Mouse (Mus musculus) kidney, embryonic 16.5 days (tissue): ENCODE results near the gene Phf1. TPM values are rescaled to one million over a fixed set of nuclear protein-coding genes. Genes with fewer than 3 reads are reported as not detected.
"Not testable (repeated sequence)": the region's sequence is repeated elsewhere in the genome, so short reads cannot be mapped to it uniquely, and the experiment has no call there.

Experiments used
- ATAC-seq: fragments of 200-750 bp; cut with Nextera tagmentation; 2 replicates; pipeline ENCODE4 v1.8.0; 2017; ENCODE audit warnings: moderate TSS enrichment; ENCODE audit not compliant: low FRiP score, low TSS enrichment
- H3K27ac ChIP-seq: fragments of 300-500 bp; sonication (generic); 2 replicates; pipeline ENCODE4 v1.5.1; 2014; ENCODE audit warnings: low read length
- H3K27me3 ChIP-seq: fragments of 300-500 bp; sonication (generic); 2 replicates; pipeline ENCODE4 v1.6.1; 2014; ENCODE audit warnings: low read length, control low read depth, mixed read lengths; ENCODE audit not compliant: insufficient read depth
- H3K36me3 ChIP-seq: fragments of 300-500 bp; sonication (generic); 2 replicates; pipeline ENCODE4 v1.6.1; 2014; ENCODE audit warnings: low read length, control low read depth, mixed read lengths; ENCODE audit not compliant: insufficient read depth
- H3K4me1 ChIP-seq: fragments of 300-500 bp; sonication (generic); 2 replicates; pipeline ENCODE4 v1.6.1; 2014; ENCODE audit warnings: low read length, control low read depth, mixed read lengths; ENCODE audit not compliant: insufficient read depth
- H3K4me2 ChIP-seq: fragments of 300-500 bp; sonication (generic); replicated peaks from 2 replicates; pipeline ENCODE4 v1.6.1; 2014; ENCODE audit warnings: low read depth, low read length
- H3K4me3 ChIP-seq: fragments of 300-500 bp; sonication (generic); 2 replicates; pipeline ENCODE4 v1.5.1; 2014; ENCODE audit warnings: mild to moderate bottlenecking, low read length
- H3K9ac ChIP-seq: fragments of 300-500 bp; sonication (generic); replicated peaks from 2 replicates; pipeline ENCODE4 v1.6.1; 2014; ENCODE audit warnings: low read length
- H3K9me3 ChIP-seq: fragments of 300-500 bp; sonication (generic); 2 replicates; pipeline ENCODE4 v1.6.1; 2016; ENCODE audit warnings: low read length, control low read depth
- WGBS: fragments of 180-500 bp; shearing (Covaris S2); extraction: QIAGEN DNeasy Blood & Tissue Kit; methylation state at CpG from one replicate; pipeline ENCODE4 v1.1.7; 2014; 5-methylcytosine and 5-hydroxymethylcytosine counted together
- polyA plus RNA-seq: library from polyadenylated mRNA; unstranded; fragments of >200 nt; fragmentation: Nextera tagmentation; extraction: Ambion mirVana; gene quantifications from 2 replicates; pipeline ENCODE4 v1.2.1, GENCODE M21; 2015

Gene Phf1
- polyA plus RNA-seq, 1 experiment from 2014 or later: 9.3 TPM

DNA sequence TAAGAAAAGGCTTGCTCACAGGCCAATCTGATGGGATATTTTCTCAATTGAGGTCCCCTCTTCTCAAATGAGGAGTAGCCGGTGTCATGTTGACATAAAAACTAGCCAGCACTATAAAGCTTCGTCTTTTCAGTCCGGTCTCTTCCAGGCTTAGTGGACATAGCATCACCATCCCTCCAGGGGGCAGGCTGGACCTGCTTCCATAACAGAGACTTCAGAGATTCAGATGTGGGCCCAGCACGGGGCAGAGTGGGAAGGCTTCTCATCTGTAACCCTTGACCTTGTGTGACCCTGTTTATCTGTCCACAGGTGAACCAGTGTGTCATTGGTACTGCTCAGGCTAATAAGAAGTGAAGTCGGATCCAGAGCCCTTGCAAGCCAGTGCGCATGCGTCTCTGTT, 1.1 kb upstream of the Phf1 start:
- not testable (repeated sequence) for H3K4me3 ChIP-seq, H3K27me3 ChIP-seq, H3K9ac ChIP-seq, H3K27ac ChIP-seq, H3K9me3 ChIP-seq, H3K4me2 ChIP-seq
- H3K4me1 ChIP-seq: peaks cover 11% of the 10 kb centered on the region
- peaks cover 32% of the 10 kb centered on the region for H3K36me3 ChIP-seq
- ATAC-seq: peak; percentile 18; the same call in 1 of the 2 replicates
- WGBS: 58% methylated on average over 7 of the region's 7 CpGs

GRCm38 (mm10) chr17:26933419-26933818, 567 bp downstream of the Phf1 start:
- 6% methylated on average over 13 of the region's 13 CpGs for WGBS
- Histone ChIP-seq H3K36me3 (peaks cover 28% of the 10 kb centered on the region), H3K9me3 (no peaks in the 10 kb centered on the region), H3K4me2 (peak overlapping the region; percentile 97), H3K27ac (peak overlapping the region; percentile 90), H3K9ac (peak overlapping the region; percentile 86), H3K4me1 (peaks cover 24% of the 10 kb centered on the region), H3K27me3 (no peaks in the 10 kb centered on the region), H3K4me3 (peak overlapping the region; percentile 85)
- peak; percentile 52 for ATAC-seq

- no peak overlapping the region; the same call in 1 of the 2 replicates for H3K27ac ChIP-seq
- WGBS: 76% methylated on average over 16 of the region's 16 CpGs
- peaks cover 23% of the 10 kb centered on the region for H3K36me3 ChIP-seq
- H3K27me3 ChIP-seq: no peaks in the 10 kb centered on the region
- H3K4me2 ChIP-seq: peak overlapping the region; percentile 97
- peaks cover 26% of the 10 kb centered on the region for H3K4me1 ChIP-seq
- H3K9me3 ChIP-seq: no peaks in the 10 kb centered on the region
- peak overlapping the region; percentile 86 for H3K9ac ChIP-seq
- peak overlapping the region; percentile 85 for H3K4me3 ChIP-seq
- ATAC-seq: no peak
Measured at GRCm38 (mm10) chr17:26933885-26934827, 1.3 kb downstream of the Phf1 start.

- Histone ChIP-seq H3K4me2 (no peak overlapping the region), H3K9me3 (no peaks in the 10 kb centered on the region), H3K4me1 (peaks cover 29% of the 10 kb centered on the region), H3K4me3 (no peak overlapping the region), H3K36me3 (peaks cover 20% of the 10 kb centered on the region; the same call in 1 of the 2 replicates), H3K9ac (no peak overlapping the region), H3K27me3 (no peaks in the 10 kb centered on the region), H3K27ac (no peak overlapping the region)
- ATAC-seq: no peak
- WGBS: 91% methylated on average over 9 of the region's 9 CpGs
Measured at GRCm38 (mm10) chr17:26935027-26935426, 2.2 kb downstream of the Phf1 start.

- Histone ChIP-seq H3K4me1 (peaks cover 38% of the 10 kb centered on the region), H3K4me3 (no peak overlapping the region), H3K27me3 (no peaks in the 10 kb centered on the region), H3K27ac (no peak overlapping the region), H3K9ac (no peak overlapping the region), H3K9me3 (no peaks in the 10 kb centered on the region), H3K4me2 (no peak overlapping the region), H3K36me3 (peaks cover 15% of the 10 kb centered on the region; the same call in 1 of the 2 replicates)
- WGBS: 85% methylated on average over 12 of the region's 12 CpGs
- no peak for ATAC-seq
Measured at GRCm38 (mm10) chr17:26936453-26936852, 3.6 kb downstream of the Phf1 start.

DNA sequence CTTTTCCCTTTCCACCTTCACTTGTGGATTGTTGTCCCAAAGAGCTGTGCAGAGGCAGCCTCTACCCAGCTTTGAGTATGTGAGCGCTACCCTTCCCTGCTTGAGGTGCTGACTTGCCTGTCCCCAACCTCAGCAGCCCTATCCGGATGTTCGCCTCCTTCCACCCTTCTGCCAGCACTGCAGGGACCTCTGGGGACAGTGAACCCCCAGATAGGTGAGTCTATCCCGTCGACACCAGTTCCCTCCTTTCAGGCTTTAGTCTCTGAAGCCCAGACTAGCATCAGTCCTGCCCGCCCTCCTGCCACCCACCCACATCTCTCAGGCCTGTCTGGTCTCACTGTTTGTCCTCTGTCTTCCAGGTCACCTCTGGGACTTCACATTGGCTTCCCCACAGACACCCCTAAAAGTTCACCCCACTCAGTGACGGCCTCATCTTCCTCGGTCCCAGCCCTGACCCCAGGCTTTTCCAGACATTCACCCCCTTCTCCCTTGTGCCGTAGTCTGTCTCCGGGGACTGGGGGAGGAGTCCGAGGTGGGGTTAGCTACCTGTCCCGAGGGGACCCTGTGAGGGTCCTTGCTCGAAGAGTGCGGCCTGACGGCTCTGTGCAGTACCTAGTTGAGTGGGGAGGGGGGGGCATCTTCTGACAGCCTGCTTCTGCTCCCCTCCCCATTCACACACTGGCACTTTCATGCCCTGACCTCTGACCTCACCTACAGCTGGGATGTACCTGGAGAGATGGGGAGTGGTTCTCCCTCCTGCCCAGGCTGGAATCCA, 4.3 kb downstream of the Phf1 start:
- Histone ChIP-seq H3K9ac (no peak overlapping the region), H3K4me3 (no peak overlapping the region), H3K27me3 (no peaks in the 10 kb centered on the region), H3K27ac (no peak overlapping the region), H3K36me3 (peaks cover 15% of the 10 kb centered on the region; the same call in 1 of the 2 replicates), H3K9me3 (no peaks in the 10 kb centered on the region), H3K4me2 (0 out of 2 replicates have a peak overlapping the region, but pooled peaks have one; percentile 97), H3K4me1 (peaks cover 41% of the 10 kb centered on the region)
- WGBS: 85% methylated on average over 15 of the region's 15 CpGs
- no peak for ATAC-seq

DNA sequence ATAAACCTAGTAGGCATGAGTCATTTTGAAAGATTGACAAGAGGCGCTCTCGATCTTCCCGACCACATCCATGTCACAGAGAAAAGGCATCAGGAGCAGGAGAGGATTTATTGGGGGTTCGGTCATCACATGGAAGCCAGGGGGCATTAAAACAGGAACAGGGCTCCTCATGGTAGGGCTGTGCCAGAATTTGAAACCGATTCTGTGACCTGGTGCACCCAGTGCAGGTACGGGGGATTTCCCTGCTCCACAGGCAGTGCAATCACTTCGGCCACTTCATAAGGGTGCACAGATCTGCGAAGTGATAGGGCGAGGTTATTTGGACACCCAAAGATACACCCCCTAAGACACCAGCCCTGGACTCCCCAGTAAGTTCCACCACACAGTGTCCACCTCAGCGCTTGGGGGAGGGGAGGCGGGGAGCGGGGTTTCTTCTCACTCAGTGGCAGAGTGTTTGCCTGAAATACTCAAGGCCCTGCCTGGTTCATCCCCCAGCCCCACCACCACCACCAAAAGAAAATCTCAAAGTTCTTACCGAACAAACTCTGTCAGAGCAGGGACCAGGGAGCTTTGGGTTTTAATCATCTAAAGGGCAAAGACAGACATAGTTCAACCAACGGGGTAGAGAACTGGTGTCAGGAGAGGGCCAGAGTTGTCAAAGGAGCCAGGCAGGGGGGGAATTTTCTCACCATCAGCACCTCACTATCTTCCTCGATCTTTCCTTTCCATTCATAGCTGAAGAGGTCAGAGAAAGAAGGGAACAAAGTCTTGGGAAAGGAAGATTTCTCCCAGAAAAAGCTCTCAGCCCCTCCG, 5.2 kb downstream of the Phf1 start:
- Histone ChIP-seq H3K36me3 (peaks cover 15% of the 10 kb centered on the region; the same call in 1 of the 2 replicates), H3K27me3 (no peaks in the 10 kb centered on the region), H3K4me3 (peak overlapping the region; percentile 69), H3K27ac (peak overlapping the region; percentile 93), H3K9ac (peak overlapping the region; percentile 81), H3K4me1 (peaks cover 46% of the 10 kb centered on the region), H3K9me3 (no peaks in the 10 kb centered on the region), H3K4me2 (peak overlapping the region; percentile 97)
- 44% methylated on average over 16 of the region's 16 CpGs for WGBS
- ATAC-seq: no peak

GRCm38 (mm10) chr17:26938731-26939130, 5.9 kb downstream of the Phf1 start:
- Histone ChIP-seq H3K4me3 (peak overlapping the region; percentile 69), H3K36me3 (peaks cover 15% of the 10 kb centered on the region; the same call in 1 of the 2 replicates), H3K27ac (peak overlapping the region; percentile 93), H3K4me2 (peak overlapping the region; percentile 97), H3K9ac (peak overlapping the region; percentile 81), H3K27me3 (no peaks in the 10 kb centered on the region), H3K9me3 (no peaks in the 10 kb centered on the region), H3K4me1 (peaks cover 41% of the 10 kb centered on the region)
- 0 out of 2 replicates have a peak, but pooled peaks have one; percentile 0 for ATAC-seq
- WGBS: under 1% methylated on average over 22 of the region's 22 CpGs
